Mouse (Mus musculus) c-Kit-positive CD71-negative TER-119-negative erythroid progenitor cells, embryonic 14.5 days (primary cell): Measurements from ENCODE around the gene Cadm1.

Source experiments
- DNase-seq: peaks from one replicate; pipeline ENCODE4 v3.0.0-alpha.2; 2013; ENCODE audit warnings: low read depth

Cadm1 gene

GRCm38 (mm10) chr9:47609443-47609842 lies 79.5 kb downstream of the Cadm1 start:
- no peak for DNase-seq

GRCm38 (mm10) chr9:47610316-47610715 lies 80.3 kb downstream of the Cadm1 start:
- DNase-seq, result no peak

- DNase-seq, result no peak
These were observed 83.0 kb downstream of the Cadm1 start for GRCm38 (mm10) chr9:47612894-47613412.

GRCm38 (mm10) chr9:47615049-47615448 lies 85.1 kb downstream of the Cadm1 start:
- no peak for DNase-seq

GRCm38 (mm10) chr9:47616391-47616790 lies 86.4 kb downstream of the Cadm1 start:
- DNase-seq, result no peak

GRCm38 (mm10) chr9:47619501-47620029 lies 89.6 kb downstream of the Cadm1 start:
- DNase-seq, result no peak

- DNase-seq, result no peak
These were observed 93.8 kb downstream of the Cadm1 start for GRCm38 (mm10) chr9:47623447-47624445.

GRCm38 (mm10) chr9:47624565-47625520 lies 94.9 kb downstream of the Cadm1 start:
- DNase-seq, result no peak

- DNase-seq, result no peak
These were observed 95.7 kb downstream of the Cadm1 start for GRCm38 (mm10) chr9:47625621-47626210.

- no peak for DNase-seq
These were observed 98.0 kb downstream of the Cadm1 start for GRCm38 (mm10) chr9:47627966-47628365.

- DNase-seq, result no peak
These were observed 98.6 kb downstream of the Cadm1 start for GRCm38 (mm10) chr9:47628550-47628949.

- DNase-seq, result no peak
These were observed 104.7 kb downstream of the Cadm1 start for GRCm38 (mm10) chr9:47634695-47635094.

- no peak for DNase-seq
These were observed 112.7 kb downstream of the Cadm1 start for GRCm38 (mm10) chr9:47642663-47643062.

- no peak for DNase-seq
These were observed 115.1 kb downstream of the Cadm1 start for GRCm38 (mm10) chr9:47645056-47645455.

GRCm38 (mm10) chr9:47651431-47651830 lies 121.5 kb downstream of the Cadm1 start:
- no peak for DNase-seq

- DNase-seq, result no peak
These were observed 122.2 kb downstream of the Cadm1 start for GRCm38 (mm10) chr9:47652203-47652602.

- no peak for DNase-seq
These were observed 123.0 kb downstream of the Cadm1 start for GRCm38 (mm10) chr9:47652936-47653335.

GRCm38 (mm10) chr9:47659366-47660090 lies 129.6 kb downstream of the Cadm1 start:
- no peak for DNase-seq

- no peak for DNase-seq
These were observed 131.6 kb downstream of the Cadm1 start for GRCm38 (mm10) chr9:47661611-47662010.

GRCm38 (mm10) chr9:47669206-47669605 lies 139.2 kb downstream of the Cadm1 start:
- no peak for DNase-seq

GRCm38 (mm10) chr9:47671617-47672016 lies 141.6 kb downstream of the Cadm1 start:
- no peak for DNase-seq
